Mouse (Mus musculus): ENCODE results near the gene Usp35.

DNA sequence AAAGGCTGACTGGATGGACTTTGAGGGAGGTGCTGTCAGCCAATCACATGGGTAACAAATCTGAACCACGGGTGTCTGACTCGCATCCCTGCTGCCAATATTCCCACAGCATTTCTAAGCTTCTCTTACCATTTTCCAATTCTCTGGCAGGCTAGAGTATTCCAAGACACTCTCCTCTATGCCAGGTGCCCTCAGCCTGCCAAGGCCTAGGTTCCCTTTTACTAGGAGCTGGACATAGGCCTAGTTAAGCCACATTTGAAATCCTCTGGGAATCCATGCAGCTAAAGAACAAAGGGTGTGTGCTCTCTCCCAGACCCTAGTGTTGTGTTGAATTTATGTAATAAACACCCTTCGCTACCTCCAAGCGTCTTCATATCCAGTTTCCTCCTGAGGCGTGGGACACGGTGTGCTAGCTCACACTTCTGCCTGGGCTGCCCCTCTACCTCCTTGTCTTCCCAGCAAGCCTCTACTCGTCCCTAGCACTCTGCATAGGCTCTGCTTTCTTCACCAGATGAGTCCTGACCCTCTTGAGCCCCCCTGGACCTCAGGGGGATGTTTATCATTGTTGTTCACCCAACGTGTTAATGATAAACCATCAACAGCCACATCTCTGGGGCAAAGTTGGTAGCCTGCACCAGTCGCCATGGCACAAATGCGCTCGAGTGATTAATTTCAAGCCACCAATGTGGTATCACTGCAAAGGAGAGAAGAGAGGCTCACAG, 20.1 kb upstream of the Usp35 start:
- TF ChIP-seq CTCF (IDR thresholded peaks at IDR 0.05; ENCODE audit: extremely low read depth, insufficient read length, insufficient replicate concordance, low read depth, low read length) (no peak), POLR2A (IDR thresholded peaks at IDR 0.05; ENCODE audit: low read depth, low read length) (no peak)

Measured in small intestine, adult 2 months (tissue).